Mouse (Mus musculus) liver, embryonic 11.5 days (tissue): ENCODE data around the gene C2cd2l. TPM values are rescaled to one million over a fixed set of nuclear protein-coding genes. Genes with fewer than 3 reads are reported as not detected.
"Not testable (repeated sequence)": the region's sequence is repeated elsewhere in the genome, so short reads cannot be mapped to it uniquely, and the experiment has no call there.

ENCODE experiments used
- ATAC-seq: fragments of 200-750 bp; cut with Nextera tagmentation; replicated peaks from 2 replicates; pipeline ENCODE4 v1.8.0; 2017; ENCODE audit warnings: moderate number of reproducible peaks, mild to moderate bottlenecking, moderate TSS enrichment, moderate library complexity; ENCODE audit not compliant: low FRiP score
- DNase-seq: peaks from one replicate; pipeline ENCODE4 v3.0.0-alpha.2; 2017; ENCODE audit warnings: low spot score
- H3K27ac ChIP-seq: fragments of 300-500 bp; sonication (generic); 2 replicates; pipeline ENCODE4 v1.5.1; 2014; ENCODE audit warnings: mild to moderate bottlenecking, low read depth, low read length, control low read depth
- H3K27me3 ChIP-seq: fragments of 300-500 bp; sonication (generic); replicated peaks from 2 replicates; pipeline ENCODE4 v1.6.1; 2014; ENCODE audit warnings: low read length, mixed read lengths; ENCODE audit not compliant: control insufficient read depth, insufficient read depth
- H3K36me3 ChIP-seq: fragments of 300-500 bp; sonication (generic); 2 replicates; pipeline ENCODE4 v1.6.1; 2014; ENCODE audit warnings: mild to moderate bottlenecking, low read length, moderate library complexity, mixed read lengths; ENCODE audit not compliant: control insufficient read depth, insufficient read depth
- H3K4me1 ChIP-seq: fragments of 300-500 bp; sonication (generic); replicated peaks from 2 replicates; pipeline ENCODE4 v1.6.1; 2014; ENCODE audit warnings: low read length, mixed read lengths; ENCODE audit not compliant: control insufficient read depth, insufficient read depth
- H3K4me2 ChIP-seq: fragments of 300-500 bp; sonication (generic); 2 replicates; pipeline ENCODE4 v1.6.1; 2014; ENCODE audit warnings: mild to moderate bottlenecking, control low read depth, moderate library complexity
- H3K4me3 ChIP-seq: fragments of 300-500 bp; sonication (generic); 2 replicates; pipeline ENCODE4 v1.5.1; 2014; ENCODE audit warnings: low read depth, low read length, control low read depth
- H3K9ac ChIP-seq: fragments of 300-500 bp; sonication (generic); 2 replicates; pipeline ENCODE4 v1.6.1; 2014; ENCODE audit warnings: low read depth, low read length, control low read depth
- H3K9me3 ChIP-seq: fragments of 300-500 bp; sonication (generic); 2 replicates; pipeline ENCODE4 v1.6.1; 2016; ENCODE audit warnings: low read length, inconsistent platforms, mixed read lengths; ENCODE audit not compliant: control insufficient read depth
- WGBS: fragments of 180-500 bp; shearing (Covaris S2); extraction: QIAGEN DNeasy Blood & Tissue Kit; methylation state at CpG from one replicate; pipeline ENCODE4 v1.1.7; 2014; 5-methylcytosine and 5-hydroxymethylcytosine counted together
- polyA plus RNA-seq: library from polyadenylated mRNA; unstranded; fragments of >200 nt; fragmentation: Nextera tagmentation; extraction: Ambion mirVana; gene quantifications from 2 replicates; pipeline ENCODE4 v1.2.1, GENCODE M21; 2014

Gene C2cd2l
- polyA plus RNA-seq, 1 experiment from 2014 or later, result 9.3 TPM

DNA sequence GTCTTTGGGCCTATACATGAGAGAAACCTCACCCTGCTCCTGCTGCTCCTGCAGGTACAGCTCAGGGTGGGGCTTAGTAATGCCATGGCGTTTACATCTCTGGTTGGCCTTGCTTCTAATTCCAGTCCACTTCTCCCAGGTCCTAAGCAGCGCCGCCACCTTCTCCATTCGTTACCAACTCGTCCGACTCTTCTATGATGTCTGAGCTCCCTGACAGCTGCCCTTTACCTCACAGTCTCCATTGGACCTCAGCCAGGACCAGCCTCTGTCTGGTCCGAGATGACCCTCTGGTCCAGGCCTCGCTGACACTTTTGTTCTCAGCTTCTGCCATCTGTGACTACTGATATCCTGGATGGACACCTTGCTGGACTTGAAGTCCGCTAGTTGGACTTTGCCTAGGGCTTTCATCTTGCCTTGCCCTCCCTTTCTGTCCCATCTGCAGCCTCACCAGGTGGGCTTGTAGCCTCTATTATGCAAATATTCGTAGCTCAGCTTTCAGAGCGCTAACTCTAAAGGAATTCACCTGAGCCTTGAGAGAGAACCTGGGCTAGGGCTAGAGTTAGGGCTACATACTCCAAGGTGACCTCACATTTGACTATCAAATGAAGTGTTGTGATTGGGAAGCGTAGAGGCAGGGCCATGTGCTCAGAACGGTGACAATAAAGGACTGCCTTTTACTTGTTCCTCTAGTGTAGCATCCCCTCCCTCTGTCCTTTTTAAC is 13.0 kb upstream of the C2cd2l start:
- no peak for ATAC-seq
- peak overlapping the region; percentile 84; the same call in 1 of the 2 replicates for H3K27ac ChIP-seq
- DNase-seq, result no peak
- H3K9ac ChIP-seq, result peak overlapping the region; percentile 46
- no peaks in the 10 kb centered on the region for H3K27me3 ChIP-seq
- H3K36me3 ChIP-seq, result peaks cover 55% of the 10 kb centered on the region
- no peaks in the 10 kb centered on the region for H3K9me3 ChIP-seq
- H3K4me1 ChIP-seq, result peaks cover 8% of the 10 kb centered on the region; the same call in 1 of the 2 replicates
- peak overlapping the region; percentile 49 for H3K4me2 ChIP-seq
- no peak overlapping the region; the same call in 1 of the 2 replicates for H3K4me3 ChIP-seq
- WGBS, result 92% methylated on average over 13 of the region's 13 CpGs

DNA sequence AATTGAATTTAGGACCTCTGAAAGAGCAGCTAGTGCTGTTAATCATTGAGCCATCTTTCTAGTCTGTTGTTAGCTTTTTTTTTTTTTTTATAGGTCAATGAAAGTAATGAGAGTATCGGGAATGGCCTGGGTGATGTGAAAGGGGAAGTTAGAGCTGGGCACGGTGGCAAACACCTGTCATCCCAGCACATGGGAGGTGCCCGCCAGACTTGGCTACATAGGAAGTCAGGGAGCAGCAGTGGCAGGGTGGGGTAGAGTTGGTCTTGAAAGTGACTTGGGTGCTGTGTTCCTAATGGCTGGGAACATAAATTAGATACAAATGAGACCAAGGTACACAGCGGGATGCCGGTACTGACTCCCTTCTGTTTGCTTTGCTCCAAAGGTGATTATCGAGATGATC is 10.7 kb upstream of the C2cd2l start:
- DNase-seq, result no peak
- ATAC-seq, result no peak
- Histone ChIP-seq H3K4me2 (no peak overlapping the region), H3K9me3 (no peaks in the 10 kb centered on the region), H3K4me3 (no peak overlapping the region), H3K9ac (peak overlapping the region; percentile 1; the same call in 1 of the 2 replicates), H3K27me3 (no peaks in the 10 kb centered on the region), H3K4me1 (peaks cover 7% of the 10 kb centered on the region), H3K27ac (no peak overlapping the region), H3K36me3 (peaks cover 40% of the 10 kb centered on the region)
- WGBS, result 89% methylated on average over 6 of the region's 6 CpGs

DNA sequence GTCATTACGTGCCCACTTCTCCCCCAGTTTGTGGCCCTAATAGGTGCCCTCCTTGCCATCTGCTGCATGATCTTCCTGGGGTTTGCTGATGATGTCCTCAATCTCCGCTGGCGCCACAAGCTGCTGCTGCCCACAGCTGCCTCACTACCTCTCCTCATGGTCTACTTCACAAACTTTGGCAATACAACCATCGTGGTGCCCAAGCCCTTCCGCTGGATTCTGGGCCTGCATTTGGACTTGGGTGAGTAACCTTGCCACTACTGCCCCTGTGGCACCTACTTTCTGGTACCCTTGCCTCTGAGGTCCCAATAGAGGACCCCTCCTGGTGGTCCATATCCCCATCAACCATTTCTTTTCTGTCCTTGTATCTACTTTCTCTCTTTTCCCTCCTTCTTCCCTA is 7.8 kb upstream of the C2cd2l start:
- no peaks in the 10 kb centered on the region for H3K9me3 ChIP-seq
- peak overlapping the region; percentile 86 for H3K4me3 ChIP-seq
- peak overlapping the region; percentile 68 for H3K4me2 ChIP-seq
- H3K27me3 ChIP-seq, result no peaks in the 10 kb centered on the region
- DNase-seq, result no peak
- peaks cover 9% of the 10 kb centered on the region for H3K4me1 ChIP-seq
- 85% methylated on average over 5 of the region's 5 CpGs for WGBS
- H3K36me3 ChIP-seq, result peaks cover 31% of the 10 kb centered on the region
- ATAC-seq, result no peak
- no peak overlapping the region for H3K27ac ChIP-seq
- peak overlapping the region; percentile 93; the same call in 1 of the 2 replicates for H3K9ac ChIP-seq

GRCm38 (mm10) chr9:44327064-44327711 is 7.1 kb upstream of the C2cd2l start:
- Histone ChIP-seq H3K4me2 (peak overlapping the region; percentile 68), H3K36me3 (peaks cover 25% of the 10 kb centered on the region), H3K27me3 (no peaks in the 10 kb centered on the region), H3K4me1 (peaks cover 9% of the 10 kb centered on the region), H3K4me3 (peak overlapping the region; percentile 86), H3K27ac (peak overlapping the region; percentile 96), H3K9ac (peak overlapping the region; percentile 93), H3K9me3 (no peaks in the 10 kb centered on the region)
- ATAC-seq, result peak; percentile 53
- DNase-seq, result peak; percentile 52
- under 1% methylated on average over 22 of the region's 22 CpGs for WGBS

- ATAC-seq, result peak; percentile 88
Observed at GRCm38 (mm10) chr9:44326371-44327063, 6.4 kb upstream of the C2cd2l start.

GRCm38 (mm10) chr9:44325768-44326370 is 5.8 kb upstream of the C2cd2l start, which contains the start of gene Dpagt1:
Dpagt1 (plus strand) TSS chr9:44326019.
- Histone ChIP-seq H3K4me1 (peaks cover 10% of the 10 kb centered on the region), H3K9me3 (no peaks in the 10 kb centered on the region), H3K27me3 (no peaks in the 10 kb centered on the region), H3K4me2 (peak within 1 kb of the TSS; percentile 68), H3K27ac (peak within 1 kb of the TSS; percentile 96), H3K36me3 (peaks cover 14% of the 10 kb centered on the region), H3K4me3 (peak within 1 kb of the TSS; percentile 86), H3K9ac (peak within 1 kb of the TSS; percentile 93)
- 4% methylated on average over 12 of the region's 12 CpGs for WGBS
- ATAC-seq (no peak; the same call in 1 of the 2 replicates), DNase-seq (no peak)

More at GRCm38 (mm10) chr9:44326371-44327063, 6.4 kb upstream of the C2cd2l start:
- peak overlapping the region; percentile 86 for H3K4me3 ChIP-seq
- H3K4me2 ChIP-seq, result peak overlapping the region; percentile 68
- H3K27me3 ChIP-seq, result no peaks in the 10 kb centered on the region
- no peaks in the 10 kb centered on the region for H3K9me3 ChIP-seq
- DNase-seq, result peak; percentile 84
- peaks cover 9% of the 10 kb centered on the region for H3K4me1 ChIP-seq
- H3K27ac ChIP-seq, result peak overlapping the region; percentile 96
- under 1% methylated on average over 38 of the region's 38 CpGs for WGBS
- peak overlapping the region; percentile 93 for H3K9ac ChIP-seq
- H3K36me3 ChIP-seq, result peaks cover 20% of the 10 kb centered on the region

GRCm38 (mm10) chr9:44325032-44325767 is 5.1 kb upstream of the C2cd2l start:
- not testable (repeated sequence) for H3K36me3 ChIP-seq, H3K9me3 ChIP-seq, H3K27me3 ChIP-seq, DNase-seq, ATAC-seq
- WGBS, result 69% methylated on average over 6 of the region's 8 CpGs
- Histone ChIP-seq H3K4me3 (peak overlapping the region; percentile 86; the same call in 1 of the 2 replicates), H3K27ac (peak overlapping the region; percentile 96; the same call in 1 of the 2 replicates), H3K4me2 (peak overlapping the region; percentile 68), H3K9ac (peak overlapping the region; percentile 93; the same call in 1 of the 2 replicates), H3K4me1 (peaks cover 15% of the 10 kb centered on the region)
